Mouse (Mus musculus) brain, embryonic 14.5 days (tissue): ENCODE results near the gene Nipsnap1.

Experiments used
- CTCF ChIP-seq: fragments of 200-500 bp; IDR thresholded peaks from 2 replicates; pipeline ENCODE4 v1.5.1; 2012; ENCODE audit warnings: inconsistent platforms, mild to moderate bottlenecking, moderate library complexity, borderline replicate concordance; ENCODE audit not compliant: insufficient read depth, insufficient read length; ENCODE audit errors: extremely low read depth
- POLR2A ChIP-seq: fragments of 200-500 bp; IDR thresholded peaks from 2 replicates; pipeline ENCODE4 v1.6.1; 2012; ENCODE audit warnings: mild to moderate bottlenecking, inconsistent platforms, borderline replicate concordance; ENCODE audit not compliant: poor library complexity, insufficient read depth, insufficient read length, severe bottlenecking; ENCODE audit errors: extremely low read depth

GRCm38 (mm10) chr11:4836755-4837154, 37.0 kb upstream of the Nipsnap1 start:
- TF ChIP-seq POLR2A (no peak), CTCF (peak; percentile 70)
